Mouse (Mus musculus): ENCODE data around the gene Spaca4.
A peak's percentile ranks its signal among the peaks of the same experiment; 100 is the strongest.

Spaca4 gene

DNA sequence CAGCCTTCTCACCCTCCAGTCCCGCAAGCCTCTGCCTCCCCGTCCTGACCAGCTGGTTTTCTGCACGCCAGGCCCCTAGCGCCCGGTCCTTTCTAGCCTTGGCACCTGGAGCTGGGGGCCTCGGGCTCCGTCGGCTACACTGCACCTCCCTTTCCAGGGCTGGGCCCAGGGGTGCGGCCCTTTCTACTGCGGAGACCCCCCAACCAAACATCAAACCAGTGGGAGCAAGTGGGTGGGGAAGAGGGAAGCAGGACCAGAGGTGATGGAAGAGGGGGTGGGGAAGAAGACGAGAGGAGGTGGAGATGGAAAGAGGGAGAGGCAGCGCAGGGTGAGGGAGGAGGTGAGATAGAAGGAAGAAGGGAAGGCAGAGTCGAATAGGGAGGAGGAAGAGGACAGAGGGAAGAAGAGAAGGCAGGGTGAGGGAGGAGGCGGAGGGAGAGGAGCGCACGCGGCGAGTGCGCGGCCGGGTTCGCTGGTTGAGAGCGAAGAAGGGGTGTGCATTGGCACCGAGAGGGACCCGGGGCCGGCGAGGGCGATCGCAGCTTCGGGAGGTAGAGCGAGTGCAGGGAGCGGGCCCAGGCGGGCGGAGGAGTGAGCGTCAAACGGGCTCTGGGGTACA lies 26.0 kb downstream of the Spaca4 start, which contains the start of gene Car11:
Gene Car11 (plus strand): TSS at position 321 of the 619 bp plus-strand sequence.
- no peak for DNase-seq (ENCODE audit: low spot score)

DNA sequence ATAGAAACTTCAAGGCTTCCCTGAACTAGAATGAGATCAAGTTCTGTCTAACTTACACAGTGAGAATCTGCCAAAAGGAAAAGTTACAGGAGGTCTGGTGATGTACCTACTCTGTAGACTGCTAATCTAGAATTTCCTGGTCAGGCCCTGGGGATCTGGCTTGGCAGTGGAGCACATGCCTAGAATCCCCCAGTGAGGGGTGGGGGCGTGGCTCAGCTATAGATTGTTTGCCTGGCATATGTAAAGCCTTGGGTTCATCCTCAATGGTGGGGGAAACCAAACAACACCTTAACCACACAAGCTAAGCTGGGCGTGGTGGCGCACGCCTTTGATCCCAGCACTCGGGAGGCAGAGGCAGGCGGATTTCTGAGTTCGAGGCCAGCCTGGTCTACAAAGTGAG lies 27.7 kb downstream of the Spaca4 start:
- DNase-seq (ENCODE audit: low spot score), result no peak

DNA sequence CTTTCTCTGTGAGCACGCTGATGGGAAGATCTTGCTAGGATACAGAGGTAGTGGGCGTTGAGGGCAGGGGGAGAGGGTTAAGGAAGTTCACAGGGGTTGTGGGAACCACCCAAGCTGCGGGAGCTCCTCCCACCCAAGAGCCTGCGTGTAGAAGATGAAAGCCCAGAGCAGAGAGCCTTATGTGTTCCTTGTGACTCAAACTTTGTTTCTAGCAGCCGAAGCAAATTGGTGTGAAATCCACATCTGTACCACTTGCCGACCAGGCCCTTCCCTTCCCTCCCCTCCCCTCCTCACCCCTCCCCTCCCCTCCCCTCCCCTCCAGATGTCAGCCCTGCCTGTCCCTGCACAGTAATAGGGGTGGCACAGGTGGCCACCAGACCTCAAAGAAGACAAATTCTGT lies 30.5 kb downstream of the Spaca4 start:
- no peak for DNase-seq (ENCODE audit: low spot score)

DNA sequence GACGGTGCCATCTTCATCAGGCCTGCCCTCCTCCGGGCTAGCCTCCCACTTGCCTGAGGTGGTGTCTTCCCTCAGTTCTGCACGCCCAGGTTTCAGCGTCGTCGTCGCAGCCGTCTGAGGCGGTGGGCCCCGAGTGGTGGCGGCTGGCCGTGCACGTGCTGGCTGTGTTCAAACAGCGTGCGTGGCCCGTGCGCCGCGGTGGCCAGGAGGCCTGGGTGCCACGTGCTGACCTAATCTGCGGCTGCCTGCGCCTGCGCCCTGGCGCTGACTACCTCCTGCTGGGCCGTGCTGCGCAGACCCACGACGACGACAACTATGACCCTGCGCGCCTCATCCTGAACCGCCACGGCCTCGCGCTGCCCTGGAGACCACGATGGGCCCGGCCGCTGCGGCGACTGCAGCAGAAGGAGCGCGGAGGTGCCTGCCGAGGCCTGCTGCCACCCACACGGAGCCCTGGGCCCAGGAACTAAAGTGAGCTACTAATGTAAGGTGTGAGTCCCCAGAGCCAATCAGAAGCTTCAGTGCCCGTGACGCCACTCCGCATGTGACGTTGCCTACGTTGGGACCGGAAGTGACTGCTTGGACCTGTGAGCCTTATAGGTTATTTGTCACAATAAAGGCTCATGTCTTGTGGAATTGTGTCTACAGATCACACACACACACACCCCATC lies 31.6 kb downstream of the Spaca4 start, which contains the start of gene Sec1:
Gene Sec1 (minus strand): TSS at position 482 of the 671 bp plus-strand sequence.
- DNase-seq (ENCODE audit: low spot score), result no peak

DNA sequence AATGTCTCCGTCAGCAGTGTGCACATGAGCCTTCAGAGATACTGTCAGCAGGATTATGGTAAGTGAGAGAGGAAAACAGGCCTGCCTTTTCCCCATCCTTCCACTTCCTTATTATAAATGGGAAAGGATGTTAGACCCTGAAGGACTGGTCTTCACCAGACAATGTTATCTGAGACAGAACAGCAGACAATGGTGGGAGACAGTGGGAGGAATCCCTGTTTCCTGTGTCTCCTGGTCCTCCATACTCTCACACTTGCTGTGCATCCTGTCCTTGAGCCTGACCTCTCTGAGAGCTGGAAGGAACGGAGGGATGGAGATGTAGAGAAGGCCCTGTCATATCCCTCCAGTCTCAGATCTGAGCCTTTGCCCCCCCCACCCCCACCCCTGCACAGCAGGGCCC lies 33.2 kb downstream of the Spaca4 start:
- DNase-seq (ENCODE audit: low spot score), result no peak

DNA sequence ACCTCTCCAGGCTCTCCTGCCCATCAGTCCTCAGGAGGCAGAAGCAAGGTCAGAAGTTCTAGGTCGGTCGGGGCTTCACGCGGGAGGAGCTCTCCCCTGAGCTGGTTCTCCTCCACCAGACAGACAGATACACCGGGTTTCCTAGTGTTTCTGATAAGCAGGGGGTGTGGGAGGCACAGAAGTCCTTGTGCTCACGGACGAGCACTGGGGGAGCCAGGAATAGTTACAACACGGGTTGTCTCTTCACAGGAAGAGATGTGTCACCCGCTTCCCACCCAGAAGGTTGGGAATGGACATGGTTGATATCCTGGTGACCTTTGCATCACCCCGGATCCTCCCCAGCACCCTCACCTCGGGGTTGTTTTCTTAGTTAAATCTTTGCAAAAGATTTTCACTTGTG lies 35.8 kb downstream of the Spaca4 start:
- DNase-seq (ENCODE audit: low spot score), result no peak

DNA sequence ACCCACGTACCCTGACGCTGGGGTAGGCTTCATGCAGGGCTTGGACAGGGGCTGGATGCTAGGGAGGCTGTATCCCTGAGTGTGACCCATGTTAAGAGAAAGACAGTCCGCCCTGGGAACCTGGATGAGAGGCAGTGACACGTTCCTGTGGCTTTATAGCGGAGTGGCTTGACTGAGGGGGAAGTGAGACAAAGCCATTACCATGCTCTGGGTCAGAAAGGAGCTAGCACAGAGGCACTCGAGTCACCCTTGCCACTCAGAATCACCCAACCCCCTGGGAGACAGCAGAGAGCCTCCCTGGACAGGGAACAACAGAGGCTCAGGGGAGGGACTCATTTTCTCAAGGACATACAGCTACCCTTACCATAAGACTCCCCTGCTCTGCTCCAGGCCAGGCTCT lies 36.5 kb downstream of the Spaca4 start:
- no peak for DNase-seq (ENCODE audit: low spot score)

DNA sequence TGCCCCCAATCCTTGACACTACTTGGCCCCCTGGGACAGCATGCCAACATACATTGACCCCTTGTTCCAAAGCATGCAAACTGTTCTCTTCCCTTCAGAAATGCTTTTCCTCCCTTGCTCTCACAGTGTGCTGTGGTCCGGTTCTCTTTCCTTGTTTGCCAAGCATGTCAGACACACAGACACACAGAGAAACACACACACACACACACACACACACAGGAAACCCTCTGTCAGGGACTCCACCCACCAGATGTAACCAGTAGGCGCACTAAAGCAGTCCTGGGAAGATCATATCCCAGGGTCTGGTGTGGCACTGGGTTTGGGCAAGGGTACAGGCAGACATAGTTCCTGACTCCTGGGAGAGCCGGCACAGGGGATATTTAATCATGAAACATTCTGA lies 38.8 kb downstream of the Spaca4 start:
- no peak for DNase-seq (ENCODE audit: low spot score)

DNA sequence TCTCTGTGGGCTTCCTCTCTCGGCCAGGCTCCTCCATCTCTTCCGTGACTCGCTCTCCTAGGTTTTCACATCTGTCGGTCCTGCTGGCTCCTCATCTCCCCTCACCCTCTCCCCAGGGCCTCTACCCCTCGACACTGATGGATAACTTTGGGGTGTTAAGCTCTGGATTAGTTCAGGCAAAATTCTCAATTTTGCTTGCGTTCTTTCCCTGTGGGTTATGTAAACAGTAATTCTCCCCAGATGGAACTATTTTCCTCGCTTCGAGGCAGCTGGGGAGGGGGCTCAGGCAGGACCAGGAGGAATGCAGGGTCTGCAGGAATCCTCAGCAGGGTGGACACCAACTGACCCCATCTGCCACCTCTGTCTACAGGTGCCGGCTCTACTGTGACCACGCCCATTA lies 39.8 kb downstream of the Spaca4 start:
- no peak for DNase-seq (ENCODE audit: low spot score)

DNA sequence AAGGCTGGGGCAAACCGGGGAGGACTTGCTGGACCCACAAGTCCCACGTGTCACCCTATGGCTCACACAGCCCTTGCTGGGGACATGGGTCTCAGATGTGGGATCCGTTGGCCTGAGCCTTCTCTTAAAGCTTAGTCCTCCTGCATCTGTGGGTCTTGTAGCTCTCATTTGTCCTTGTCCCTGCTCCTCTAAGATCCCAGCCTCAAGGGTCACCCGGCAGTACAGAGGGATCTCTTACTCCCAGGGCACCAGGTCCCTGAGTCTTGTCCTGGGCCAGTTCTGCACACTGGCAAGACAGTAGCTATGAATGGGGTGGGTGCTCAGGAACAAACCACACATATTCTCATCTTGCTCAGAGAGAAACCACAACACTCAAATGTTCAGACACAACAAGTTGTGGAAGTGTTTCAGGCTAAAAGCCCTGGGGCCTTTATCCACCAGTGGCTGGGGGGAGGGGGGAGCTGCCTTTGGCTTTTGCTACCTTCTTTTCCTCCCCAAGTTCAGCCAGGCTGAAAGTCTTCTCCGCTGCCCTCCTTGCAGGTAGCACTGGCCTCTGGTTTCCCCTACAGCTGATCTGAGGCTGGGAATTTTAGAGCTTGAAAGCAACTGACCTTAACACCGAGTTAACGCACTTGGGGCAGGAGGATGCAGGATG lies 42.1 kb downstream of the Spaca4 start, which contains the start of gene Ntn5:
Gene Ntn5 (plus strand): TSS at position 627 of the 655 bp plus-strand sequence.
- DNase-seq (ENCODE audit: low spot score), result no peak

DNA sequence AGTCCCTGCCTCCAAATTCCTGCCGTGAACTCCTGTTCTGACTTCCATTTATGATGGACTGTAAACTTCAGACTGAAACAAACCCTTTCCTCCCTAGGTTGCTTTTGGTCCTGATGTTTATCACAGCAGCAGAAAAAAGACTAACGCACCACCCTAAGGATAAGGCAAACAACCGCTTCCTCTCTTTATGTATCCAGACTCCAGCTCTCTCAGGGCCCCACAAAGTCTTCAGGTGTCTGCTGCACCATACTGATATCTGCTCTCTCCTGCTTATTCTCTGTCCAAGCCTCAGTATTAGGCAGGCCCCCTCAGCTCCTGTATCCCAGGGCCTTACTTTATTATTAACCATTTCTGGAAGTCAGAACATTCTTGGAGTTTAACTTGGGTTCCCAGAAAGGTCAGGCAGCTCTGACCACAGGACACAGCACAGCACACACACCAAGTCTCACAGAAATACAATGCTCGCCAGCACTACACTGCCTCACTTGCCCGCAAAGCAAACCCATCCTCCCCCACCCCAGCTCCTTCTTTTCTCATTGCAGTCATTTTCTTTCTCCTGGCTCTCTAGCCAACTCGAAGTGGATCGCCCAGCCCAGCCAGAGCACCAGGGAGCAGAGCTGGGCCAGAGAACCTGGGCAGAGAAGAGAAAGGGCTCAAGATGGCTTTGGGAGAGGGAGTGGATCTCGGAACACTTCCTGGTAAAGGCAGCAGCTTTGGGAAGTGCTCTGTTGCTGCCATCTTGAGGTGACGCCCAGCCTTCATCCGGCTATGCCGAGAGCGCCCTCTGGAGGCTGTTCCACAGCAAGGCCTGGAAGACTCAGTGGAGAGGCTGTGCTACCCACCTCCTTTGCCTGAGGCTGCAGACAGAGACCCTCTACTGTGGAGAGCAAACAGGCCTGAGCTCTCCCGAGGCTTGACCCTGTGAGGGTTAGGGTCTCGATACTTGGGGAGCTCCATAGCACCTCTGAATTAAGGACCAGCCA lies 43.2 kb downstream of the Spaca4 start:
- peak; percentile 85 for DNase-seq (ENCODE audit: low spot score)

DNA sequence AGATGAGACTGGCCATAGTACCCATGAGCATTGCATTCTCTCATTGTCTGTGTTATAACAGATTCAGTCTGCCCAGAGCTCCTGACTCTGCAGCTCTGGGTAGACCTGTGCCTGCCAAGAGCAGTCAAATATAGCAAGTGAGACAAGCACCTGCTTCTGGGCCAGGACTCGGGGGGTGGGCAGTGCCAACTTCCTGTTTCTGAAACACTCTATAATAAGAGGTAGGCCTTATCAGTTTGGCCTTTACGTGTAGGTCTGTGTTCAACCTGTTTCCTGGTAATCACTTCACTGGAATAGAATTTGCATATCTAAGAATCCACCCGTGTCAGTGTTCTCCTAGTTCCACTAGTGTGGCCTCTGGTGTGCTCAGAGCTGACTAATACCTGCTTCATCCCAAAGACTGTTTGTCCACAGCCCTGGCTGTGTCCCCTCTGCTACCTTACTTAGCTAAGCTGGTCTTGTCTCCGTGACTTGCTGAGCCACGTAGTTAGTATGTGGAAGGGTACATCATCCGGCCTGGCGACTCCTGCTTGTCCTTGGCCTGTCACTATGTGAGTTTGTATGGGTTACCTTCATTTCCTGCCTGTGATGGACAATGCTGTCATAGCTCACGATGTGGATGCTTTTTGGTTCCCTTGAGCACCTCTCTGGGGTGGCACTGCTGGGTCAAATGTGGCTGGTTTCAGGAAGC lies 44.4 kb downstream of the Spaca4 start:
- DNase-seq (ENCODE audit: low spot score), result no peak

DNA sequence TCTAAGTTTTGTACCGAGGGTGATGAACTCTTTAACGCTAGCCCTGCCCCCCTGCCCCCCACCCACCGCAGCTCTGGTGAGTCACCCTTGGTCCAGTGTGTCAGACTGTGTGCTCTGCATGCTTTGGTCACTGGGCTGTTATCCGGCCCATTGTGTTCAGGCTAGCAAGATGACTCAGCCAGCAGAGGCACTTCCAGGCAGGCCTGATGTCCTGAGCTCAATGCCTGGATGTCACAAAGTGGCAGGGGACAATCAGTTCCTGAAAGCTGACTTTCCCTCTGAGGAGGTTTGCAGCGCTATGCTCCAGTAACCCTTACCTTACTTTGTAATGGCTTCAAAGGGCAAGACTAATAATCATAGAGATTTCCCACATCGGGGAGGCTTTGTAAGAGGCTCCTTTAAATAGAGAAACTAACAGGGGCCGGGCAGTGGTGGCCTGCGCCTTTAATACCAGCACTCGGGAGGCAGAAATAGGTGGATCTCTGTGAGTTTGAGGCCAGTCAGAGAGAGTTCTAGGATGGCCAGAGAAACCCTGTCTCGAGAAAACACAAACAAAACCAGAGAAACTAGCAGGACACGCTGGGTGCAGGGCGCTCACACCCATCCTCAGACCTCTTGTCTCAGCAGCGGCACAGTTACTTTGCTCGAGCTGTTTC lies 45.5 kb downstream of the Spaca4 start:
- DNase-seq (ENCODE audit: low spot score), result no peak

DNA sequence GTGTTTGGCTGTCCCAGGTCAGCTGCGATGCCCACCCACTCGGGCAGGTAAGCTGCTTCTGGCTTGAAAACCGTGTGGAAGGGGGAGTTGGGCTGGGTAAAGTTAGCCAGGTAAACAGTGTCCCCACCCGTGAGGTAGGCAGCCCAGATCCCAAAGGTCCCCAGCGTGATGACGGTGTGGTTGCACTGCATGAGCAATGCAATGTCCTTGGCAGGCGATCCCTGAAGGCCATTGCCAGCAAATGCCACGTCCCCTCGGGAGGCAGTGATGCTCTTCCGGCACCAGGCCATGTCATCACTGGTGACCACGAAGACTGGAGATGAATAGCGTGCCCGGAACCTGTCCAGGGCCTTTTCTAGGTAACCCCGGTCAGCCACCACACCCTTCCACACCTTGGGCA lies 47.1 kb downstream of the Spaca4 start:
- no peak for DNase-seq (ENCODE audit: low spot score)

DNA sequence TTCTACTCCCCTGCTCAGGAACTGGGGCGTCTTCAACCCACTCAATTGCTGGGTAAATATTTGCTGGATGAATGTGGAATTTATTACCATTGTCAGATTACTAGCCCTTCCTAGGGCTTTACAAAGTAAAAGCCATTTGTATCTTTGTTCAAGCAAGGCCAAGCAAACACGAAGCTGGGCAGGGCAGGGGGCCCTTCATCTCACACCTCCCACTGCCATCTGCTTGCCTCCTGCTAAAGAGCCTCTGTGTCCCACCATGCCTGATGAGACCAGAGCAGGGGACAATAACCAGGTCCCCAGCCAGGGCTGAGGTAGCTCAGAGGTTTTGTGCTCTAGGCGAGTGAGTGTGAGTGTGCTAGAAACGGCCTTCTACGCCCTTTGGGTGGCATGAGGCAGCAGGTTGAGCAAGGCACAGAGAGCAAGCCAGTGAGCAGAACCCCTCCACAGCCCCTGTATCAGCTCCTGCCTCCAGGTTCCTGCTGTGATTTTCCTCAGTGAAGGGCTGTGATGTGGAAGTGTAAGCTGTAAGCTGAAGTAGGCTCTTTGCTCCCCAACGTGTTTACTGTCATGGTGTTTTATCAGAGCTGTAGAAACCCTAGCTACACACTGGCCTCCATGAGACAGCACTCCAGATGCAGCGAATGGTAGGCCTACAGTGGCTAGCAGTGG lies 47.9 kb downstream of the Spaca4 start:
- DNase-seq (ENCODE audit: low spot score), result no peak
